10 mouse cellular contexts compared by ENCODE assay signal in genomic region chr5:63951421-63951911, GRCm38 (mm10). TPM values are rescaled to one million over a fixed set of nuclear protein-coding genes. Genes with fewer than 3 reads are reported as not detected.
DNase-seq lines count a peak whose midpoint lies in the region; ATAC-seq lines count a peak whose summit lies in the region.
"Had no signal": no experiment of that assay in that cellular context is flagged by ENCODE, and none has a peak within 500 bp of the region (broad histone marks: within the 10 kb centered on the region; RNA-seq: fewer than 3 reads in every experiment).

No protein-coding gene starts in this region.

- H3K27ac ChIP-seq in limb, embryonic 12.5 days: 0 out of 2 replicates have a peak overlapping the region, but pooled peaks have one; percentile 7
- H3K27ac ChIP-seq in limb, embryonic 10.5 days: no peak overlapping the region
- H3K27ac ChIP-seq in embryonic facial prominence, embryonic 13.5 days: 0 out of 2 replicates have a peak overlapping the region, but pooled peaks have one; percentile 22
- H3K27ac ChIP-seq: liver, embryonic 15.5 days had no signal

- ATAC-seq in limb, embryonic 12.5 days (ENCODE audit: insufficient number of reproducible peaks, insufficient read depth, low FRiP score, low TSS enrichment, low read depth): no peak
- no peak for ATAC-seq in embryonic facial prominence, embryonic 13.5 days (ENCODE audit: insufficient number of reproducible peaks, insufficient read depth, low FRiP score, low TSS enrichment, low read depth)

- no peak overlapping the region for H3K4me3 ChIP-seq in limb, embryonic 12.5 days (replicated peaks)
- no peak overlapping the region for H3K4me3 ChIP-seq in limb, embryonic 10.5 days
- no peak overlapping the region for H3K4me3 ChIP-seq in embryonic facial prominence, embryonic 13.5 days
- H3K4me3 ChIP-seq: liver, embryonic 15.5 days had no signal

- no peak overlapping the region for H3K9ac ChIP-seq in limb, embryonic 12.5 days (replicated peaks)
- H3K9ac ChIP-seq in embryonic facial prominence, embryonic 13.5 days: no peak overlapping the region
- H3K9ac ChIP-seq: liver, embryonic 15.5 days had no signal

- H3K4me2 ChIP-seq in limb, embryonic 12.5 days: no peak overlapping the region
- H3K4me2 ChIP-seq in embryonic facial prominence, embryonic 13.5 days: no peak overlapping the region
- H3K4me2 ChIP-seq: liver, embryonic 15.5 days had no signal

- H3K27me3 ChIP-seq in limb, embryonic 12.5 days: no peaks in the 10 kb centered on the region
- no peaks in the 10 kb centered on the region for H3K27me3 ChIP-seq in limb, embryonic 10.5 days (ENCODE audit: low read depth, poor library complexity, severe bottlenecking)
- no peaks in the 10 kb centered on the region for H3K27me3 ChIP-seq in embryonic facial prominence, embryonic 13.5 days
- H3K27me3 ChIP-seq: liver, embryonic 15.5 days had no signal

- H3K4me1 ChIP-seq in limb, embryonic 12.5 days (replicated peaks): peaks cover 6% of the 10 kb centered on the region
- peaks cover 20% of the 10 kb centered on the region for H3K4me1 ChIP-seq in limb, embryonic 10.5 days
- H3K4me1 ChIP-seq in embryonic facial prominence, embryonic 13.5 days: peaks cover 18% of the 10 kb centered on the region; the same call in 1 of the 2 replicates

- H3K36me3 ChIP-seq in limb, embryonic 12.5 days: no peaks in the 10 kb centered on the region
- H3K36me3 ChIP-seq in limb, embryonic 10.5 days: 0 out of 2 replicates have a peak, but pooled peaks cover 4% of the 10 kb centered on the region
- H3K36me3 ChIP-seq in embryonic facial prominence, embryonic 13.5 days: 0 out of 2 replicates have a peak, but pooled peaks cover 4% of the 10 kb centered on the region
- H3K36me3 ChIP-seq: liver, embryonic 15.5 days had no signal

- H3K9me3 ChIP-seq in limb, embryonic 12.5 days: no peaks in the 10 kb centered on the region
- no peaks in the 10 kb centered on the region for H3K9me3 ChIP-seq in limb, embryonic 10.5 days (replicated peaks)
- H3K9me3 ChIP-seq in embryonic facial prominence, embryonic 13.5 days: no peaks in the 10 kb centered on the region
- H3K9me3 ChIP-seq: G1E; liver, embryonic 15.5 days had no signal

- WGBS in limb, embryonic 12.5 days: 83% methylated on average over 11 of the region's 11 CpGs
- WGBS in limb, embryonic 10.5 days: 90% methylated on average over 11 of the region's 11 CpGs
- 82% methylated on average over 11 of the region's 11 CpGs for WGBS in embryonic facial prominence, embryonic 13.5 days

- no peak for DNase-seq in limb, embryonic 10.5 days (ENCODE audit: low spot score)
- DNase-seq in heart, postnatal 4 days: peak; percentile 64
- peak; percentile 26 for DNase-seq in lung, postnatal 14 days
- DNase-seq in spleen, postnatal 14 days (ENCODE audit: low spot score in 2 of 2): no peak
- DNase-seq in left cerebral cortex, adult 18-20 months (ENCODE audit: low spot score in 2 of 2): no peak
- DNase-seq in thymus, postnatal 14 days: no peak

RNA-seq across cellular contexts. Expression of gene Rell1, which starts 17.2 kb away (rescaled TPM):
- polyA plus RNA-seq in limb, embryonic 12.5 days (2016; fragmentation: Nextera tagmentation; extraction: Ambion mirVana): 18.1 and 18.7 TPM in 2 replicates
- 13.5 and 15.0 TPM in 2 replicates for polyA plus RNA-seq in limb, embryonic 10.5 days (2016; fragmentation: Nextera tagmentation; extraction: Ambion mirVana)
- 25.7 and 25.9 TPM in 2 replicates for polyA plus RNA-seq in embryonic facial prominence, embryonic 13.5 days (2015; fragmentation: Nextera tagmentation; extraction: Ambion mirVana)
- 10 to 100 TPM; 18.9 to 20.1 TPM for total RNA-seq in heart, postnatal 4 days (2021)
- 10 to 100 TPM; 12.5 to 13.0 TPM for total RNA-seq in left cerebral cortex, adult 18-20 months (2021)

Comparison
In these comparisons a context has a peak if more than half of its experiments do, and no peak if none do; other contexts are left out.
1. DNase-seq: peak in heart, postnatal 4 days (single experiment) and lung, postnatal 14 days (single experiment); none in limb, embryonic 10.5 days (single experiment), spleen, postnatal 14 days (0 of 2), left cerebral cortex, adult 18-20 months (0 of 2) and thymus, postnatal 14 days (single experiment).